Mouse (Mus musculus) R1 (cell line): ENCODE data around the gene Arpp19.

Source experiments
- DNase-seq: peaks from one replicate; pipeline ENCODE4 v3.0.0-alpha.2; 2018; ENCODE audit warnings: low read depth, low spot score

Arpp19 gene

GRCm38 (mm10) chr9:75037451-75038356, at the start of gene Arpp19:
TSS of gene Arpp19 (plus strand) at chr9:75037614.
- peak; percentile 94 for DNase-seq

- DNase-seq, result no peak
Observed at GRCm38 (mm10) chr9:74988893-74989460, 48.4 kb upstream of the Arpp19 start.

- no peak for DNase-seq
Observed at GRCm38 (mm10) chr9:74989990-74990389, 47.4 kb upstream of the Arpp19 start.

- no peak for DNase-seq
Observed at GRCm38 (mm10) chr9:74994611-74995257, 42.7 kb upstream of the Arpp19 start.

- DNase-seq, result no peak
Observed at GRCm38 (mm10) chr9:74996349-74996748, 41.1 kb upstream of the Arpp19 start.

GRCm38 (mm10) chr9:74997976-74998375, 39.4 kb upstream of the Arpp19 start:
- peak; percentile 74 for DNase-seq

- no peak for DNase-seq
Observed at GRCm38 (mm10) chr9:75001006-75001405, 36.4 kb upstream of the Arpp19 start.

GRCm38 (mm10) chr9:75001611-75002204, 35.7 kb upstream of the Arpp19 start:
- DNase-seq, result no peak

GRCm38 (mm10) chr9:75002262-75002661, 35.2 kb upstream of the Arpp19 start:
- no peak for DNase-seq

- no peak for DNase-seq
Observed at GRCm38 (mm10) chr9:75004203-75004602, 33.2 kb upstream of the Arpp19 start.

GRCm38 (mm10) chr9:75016591-75016990, 20.8 kb upstream of the Arpp19 start:
- DNase-seq, result peak; percentile 45

- DNase-seq, result no peak
Observed at GRCm38 (mm10) chr9:75019181-75019580, 18.2 kb upstream of the Arpp19 start.

GRCm38 (mm10) chr9:75019592-75019991, 17.8 kb upstream of the Arpp19 start:
- peak; percentile 80 for DNase-seq

GRCm38 (mm10) chr9:75020561-75020960, 16.9 kb upstream of the Arpp19 start:
- DNase-seq, result no peak

GRCm38 (mm10) chr9:75022546-75022945, 14.9 kb upstream of the Arpp19 start:
- no peak for DNase-seq

GRCm38 (mm10) chr9:75023150-75023894, 14.1 kb upstream of the Arpp19 start:
- DNase-seq, result no peak

- no peak for DNase-seq
Observed at GRCm38 (mm10) chr9:75024089-75024488, 13.3 kb upstream of the Arpp19 start.

- peak; percentile 69 for DNase-seq
Observed at GRCm38 (mm10) chr9:75025689-75026088, 11.7 kb upstream of the Arpp19 start.

- no peak for DNase-seq
Observed at GRCm38 (mm10) chr9:75032408-75032807, 5.0 kb upstream of the Arpp19 start.

- DNase-seq, result peak; percentile 16
Observed at GRCm38 (mm10) chr9:75033141-75033540, 4.3 kb upstream of the Arpp19 start.

- no peak for DNase-seq
Observed at GRCm38 (mm10) chr9:75034691-75035090, 2.7 kb upstream of the Arpp19 start.
